Comparison of ENCODE assay signal across 13 mouse cellular contexts in genomic region chr9:121187811-121188210, GRCm38 (mm10).
"Had no signal": no experiment of that assay in that cellular context is flagged by ENCODE, and none has a peak within 500 bp of the region (broad histone marks: within the 10 kb centered on the region; RNA-seq: fewer than 3 reads in every experiment).

No protein-coding gene starts in this region.

- H3K9ac ChIP-seq: limb, embryonic 12.5 days; liver, embryonic 14.5 days; midbrain, embryonic 13.5 days; neural tube, embryonic 15.5 days; stomach, embryonic 15.5 days had no signal

- H3K4me1 ChIP-seq: midbrain, embryonic 13.5 days; neural tube, embryonic 15.5 days; stomach, embryonic 15.5 days had no signal

- H3K36me3 ChIP-seq: stomach, embryonic 15.5 days had no signal

- DNase-seq: kidney, adult 8-10 months; kidney, postnatal 25 days; liver; lung, adult 18-20 months; thymus, adult 2 months; thymus, postnatal 25 days had no signal

- ATAC-seq: intestine, postnatal 0 days; midbrain, embryonic 13.5 days had no signal

- H3K9me3 ChIP-seq: neural tube, embryonic 15.5 days; stomach, embryonic 15.5 days had no signal

- H3K27ac ChIP-seq: limb, embryonic 12.5 days; liver, embryonic 14.5 days; midbrain, embryonic 13.5 days; neural tube, embryonic 15.5 days; stomach, embryonic 15.5 days had no signal

- H3K4me3 ChIP-seq: limb, embryonic 12.5 days; midbrain, embryonic 13.5 days; myocyte; neural tube, embryonic 15.5 days; stomach, embryonic 15.5 days had no signal

- H3K4me2 ChIP-seq: limb, embryonic 12.5 days; midbrain, embryonic 13.5 days; neural tube, embryonic 15.5 days; stomach, embryonic 15.5 days had no signal

- H3K27me3 ChIP-seq: limb, embryonic 12.5 days; midbrain, embryonic 13.5 days; neural tube, embryonic 15.5 days; stomach, embryonic 15.5 days had no signal
